28 mouse cellular contexts compared by ENCODE assay signal in genomic region chr6:71199612-71200011, GRCm38 (mm10). TPM values are rescaled to one million over a fixed set of nuclear protein-coding genes. Genes with fewer than 3 reads are reported as not detected.
DNase-seq lines count a peak whose midpoint lies in the region; ATAC-seq and TF ChIP-seq lines count a peak whose summit lies in the region.
"Had no signal": no experiment of that assay in that cellular context is flagged by ENCODE, and none has a peak within 500 bp of the region (broad histone marks: within the 10 kb centered on the region; RNA-seq: fewer than 3 reads in every experiment).

Gene Fabp1 (plus strand): TSS chr6:71199827.

- no peaks in the 10 kb centered on the region for H3K36me3 ChIP-seq in CH12.LX (replicated peaks in 1 of 2; ENCODE audit: control insufficient read depth in 1 of 2, insufficient read depth in 1 of 2, low read length in 1 of 2)
- H3K36me3 ChIP-seq in liver, embryonic 12.5 days = no peaks in the 10 kb centered on the region
- no peaks in the 10 kb centered on the region for H3K36me3 ChIP-seq in stomach, embryonic 15.5 days
- H3K36me3 ChIP-seq in limb, embryonic 10.5 days = no peaks in the 10 kb centered on the region
- no peaks in the 10 kb centered on the region for H3K36me3 ChIP-seq in forebrain, embryonic 11.5 days (ENCODE audit: control insufficient read depth, insufficient read depth, low read length)
- H3K36me3 ChIP-seq: forebrain, embryonic 15.5 days; kidney, embryonic 15.5 days; midbrain, embryonic 10.5 days had no signal

- TF ChIP-seq RAD21 in CH12.LX (IDR thresholded peaks at IDR 0.05; ENCODE audit: low read depth, low read length) = no peak

- TF ChIP-seq CTCF in CH12.LX (conservative IDR thresholded peaks at IDR 0.05 in 1 of 2, IDR thresholded peaks at IDR 0.05 in 1 of 2; ENCODE audit: low read depth in 2 of 2, low read length in 2 of 2) = no peak
- TF ChIP-seq CTCF in bone marrow, adult 2 months (IDR thresholded peaks at IDR 0.05; ENCODE audit: control insufficient read depth, insufficient read depth, low read length) = no peak

- WGBS in bone marrow, adult 2 months = 75% methylated on average over 4 of the region's 4 CpGs
- 63% methylated on average over 4 of the region's 4 CpGs for WGBS in liver, embryonic 12.5 days (ENCODE audit: insufficient replicate concordance)
- 75% methylated on average over 4 of the region's 4 CpGs for WGBS in stomach, embryonic 15.5 days
- WGBS in limb, embryonic 10.5 days = 83% methylated on average over 4 of the region's 4 CpGs
- 91% methylated on average over 4 of the region's 4 CpGs for WGBS in forebrain, embryonic 11.5 days

- no peak for TF ChIP-seq POLR2A in CH12.LX (IDR thresholded peaks at IDR 0.05; ENCODE audit: low read depth, low read length)
- TF ChIP-seq POLR2A in bone marrow, adult 2 months (IDR thresholded peaks at IDR 0.05; ENCODE audit: borderline replicate concordance, control insufficient read depth, low read depth, low read length) = no peak

- no peak for TF ChIP-seq EP300 in CH12.LX (IDR thresholded peaks at IDR 0.05; ENCODE audit: low read length)

- 0 out of 2 replicates have a peak, but pooled peaks have one; percentile 36 for ATAC-seq in liver, embryonic 12.5 days
- ATAC-seq in stomach, embryonic 15.5 days (ENCODE audit: insufficient read depth, low FRiP score, low read depth) = no peak
- no peak for ATAC-seq in forebrain, embryonic 11.5 days (replicated peaks; ENCODE audit: low FRiP score)
- ATAC-seq: forebrain, embryonic 15.5 days; inflammation-experienced regulatory T-cells, adult 6 months; Patski had no signal

- DNase-seq in CH12.LX (ENCODE audit: extremely low read depth) = no peak
- DNase-seq in spleen, adult 18-20 months = no peak
- DNase-seq in limb, embryonic 10.5 days (ENCODE audit: low spot score) = no peak
- no peak for DNase-seq in forebrain, embryonic 11.5 days (ENCODE audit: low spot score)
- DNase-seq: adrenal gland, postnatal 25 days; cerebellum, adult 2 months; gastrocnemius, postnatal 25 days; kidney, postnatal 4 days; layer of hippocampus, adult 9-11 months; left cerebral cortex, postnatal 4 days; lung, embryonic 14.5 days; lung, postnatal 4 days; right cerebral cortex, postnatal 25 days; thymus, postnatal 36 days had no signal

- peak within 1 kb of the TSS; percentile 31 to 46 (median 44) for H3K4me3 ChIP-seq in CH12.LX (replicated peaks in 1 of 3; ENCODE audit: low read depth in 2 of 3, low read length in 2 of 3, poor library complexity in 1 of 3)
- H3K4me3 ChIP-seq in bone marrow, adult 2 months (replicated peaks; ENCODE audit: control insufficient read depth, low read depth, low read length) = no peak within 1 kb of the TSS
- H3K4me3 ChIP-seq in liver, embryonic 12.5 days = no peak within 1 kb of the TSS
- no peak within 1 kb of the TSS for H3K4me3 ChIP-seq in stomach, embryonic 15.5 days (replicated peaks)
- H3K4me3 ChIP-seq in limb, embryonic 10.5 days = no peak within 1 kb of the TSS
- no peak within 1 kb of the TSS for H3K4me3 ChIP-seq in forebrain, embryonic 11.5 days (ENCODE audit: low read depth, low read length)
- H3K4me3 ChIP-seq: forebrain, embryonic 15.5 days; kidney, embryonic 15.5 days; left cerebral cortex, adult 2 months; midbrain, embryonic 10.5 days had no signal

- H3K27me3 ChIP-seq in CH12.LX (replicated peaks) = no peaks in the 10 kb centered on the region
- no peaks in the 10 kb centered on the region for H3K27me3 ChIP-seq in liver, embryonic 12.5 days (replicated peaks)
- H3K27me3 ChIP-seq in stomach, embryonic 15.5 days (replicated peaks) = no peaks in the 10 kb centered on the region
- H3K27me3 ChIP-seq in limb, embryonic 10.5 days (ENCODE audit: low read depth, poor library complexity, severe bottlenecking) = no peaks in the 10 kb centered on the region
- no peaks in the 10 kb centered on the region for H3K27me3 ChIP-seq in forebrain, embryonic 11.5 days (ENCODE audit: control insufficient read depth, insufficient read depth, low read length)
- H3K27me3 ChIP-seq: forebrain, embryonic 15.5 days; kidney, embryonic 15.5 days; Patski had no signal

- H3K4me1 ChIP-seq in CH12.LX (ENCODE audit: control insufficient read depth in 1 of 2, insufficient read depth in 2 of 2) = peaks cover 11 to 41% of the 10 kb centered on the region in 2 experiments
- no peaks in the 10 kb centered on the region for H3K4me1 ChIP-seq in bone marrow, adult 2 months (ENCODE audit: control insufficient read depth, insufficient read depth, low read length)
- 0 out of 2 replicates have a peak, but pooled peaks cover 7% of the 10 kb centered on the region for H3K4me1 ChIP-seq in liver, embryonic 12.5 days
- H3K4me1 ChIP-seq in stomach, embryonic 15.5 days = no peaks in the 10 kb centered on the region
- peaks cover 22% of the 10 kb centered on the region; the same call in 1 of the 2 replicates for H3K4me1 ChIP-seq in limb, embryonic 10.5 days
- H3K4me1 ChIP-seq in forebrain, embryonic 11.5 days (replicated peaks; ENCODE audit: control insufficient read depth, insufficient read depth, low read length) = no peaks in the 10 kb centered on the region
- H3K4me1 ChIP-seq: forebrain, embryonic 15.5 days; kidney, embryonic 15.5 days had no signal

- no peaks in the 10 kb centered on the region for H3K9me3 ChIP-seq in CH12.LX (replicated peaks; ENCODE audit: low read length)
- H3K9me3 ChIP-seq in liver, embryonic 12.5 days (replicated peaks) = no peaks in the 10 kb centered on the region
- H3K9me3 ChIP-seq in stomach, embryonic 15.5 days = no peaks in the 10 kb centered on the region
- H3K9me3 ChIP-seq in limb, embryonic 10.5 days (replicated peaks) = no peaks in the 10 kb centered on the region
- no peaks in the 10 kb centered on the region for H3K9me3 ChIP-seq in forebrain, embryonic 11.5 days (ENCODE audit: control insufficient read depth, low read length)
- H3K9me3 ChIP-seq: forebrain, embryonic 15.5 days; kidney, embryonic 15.5 days; midbrain, embryonic 10.5 days had no signal

- in situ Hi-C loops in CH12.LX (cut with MboI; ENCODE audit: low pct_ligation_motif_present, low pct_unique_long_range_greater_than_20kb, low sequenced_read_pairs) = no loop called here

- H3K9ac ChIP-seq in CH12.LX (ENCODE audit: insufficient read depth, low read depth) = peak within 1 kb of the TSS; percentile 59
- no peak within 1 kb of the TSS for H3K9ac ChIP-seq in liver, embryonic 12.5 days
- H3K9ac ChIP-seq in stomach, embryonic 15.5 days = no peak within 1 kb of the TSS
- no peak within 1 kb of the TSS for H3K9ac ChIP-seq in forebrain, embryonic 11.5 days (ENCODE audit: low read length)
- H3K9ac ChIP-seq: forebrain, embryonic 15.5 days; kidney, embryonic 15.5 days; lung, embryonic 14.5 days had no signal

- no peak within 1 kb of the TSS for H3K27ac ChIP-seq in CH12.LX (ENCODE audit: insufficient read depth, low read depth)
- H3K27ac ChIP-seq in bone marrow, adult 2 months (ENCODE audit: control insufficient read depth, insufficient read depth, low read depth, low read length, poor library complexity) = no peak within 1 kb of the TSS
- H3K27ac ChIP-seq in liver, embryonic 12.5 days = no peak within 1 kb of the TSS
- no peak within 1 kb of the TSS for H3K27ac ChIP-seq in stomach, embryonic 15.5 days
- H3K27ac ChIP-seq in limb, embryonic 10.5 days = no peak within 1 kb of the TSS
- H3K27ac ChIP-seq in forebrain, embryonic 11.5 days (ENCODE audit: low read depth, low read length) = no peak within 1 kb of the TSS
- H3K27ac ChIP-seq: forebrain, embryonic 15.5 days; kidney, embryonic 15.5 days; left cerebral cortex, adult 2 months; midbrain, embryonic 10.5 days had no signal

- H3K4me2 ChIP-seq in CH12.LX (ENCODE audit: insufficient read depth, low read depth, poor library complexity, severe bottlenecking) = peak within 1 kb of the TSS; percentile 72
- peak within 1 kb of the TSS; percentile 12; the same call in 1 of the 2 replicates for H3K4me2 ChIP-seq in liver, embryonic 12.5 days
- no peak within 1 kb of the TSS for H3K4me2 ChIP-seq in stomach, embryonic 15.5 days
- no peak within 1 kb of the TSS for H3K4me2 ChIP-seq in forebrain, embryonic 11.5 days (ENCODE audit: low read depth, low read length, severe bottlenecking)
- H3K4me2 ChIP-seq: forebrain, embryonic 15.5 days; kidney, embryonic 15.5 days; lung, embryonic 14.5 days had no signal

- dilution Hi-C loops in CH12.LX (cut with MboI; ENCODE audit: extremely low pct_ligation_motif_present, extremely low pct_unique_long_range_greater_than_20kb, low sequenced_read_pairs) = no loop called here

- no peaks in the 10 kb centered on the region for H3K79me2 ChIP-seq in CH12.LX (replicated peaks; ENCODE audit: control insufficient read depth, extremely low read depth, insufficient read depth, poor library complexity, severe bottlenecking)

TF ChIP-seq in CH12.LX, 34 proteins besides CTCF, POLR2A, EP300 and RAD21:
- no peak for TF ChIP-seq E2F4 (IDR thresholded peaks at IDR 0.05; ENCODE audit: insufficient replicate concordance, low read depth, low read length)
- TF ChIP-seq MEF2A (IDR thresholded peaks at IDR 0.05; ENCODE audit: borderline replicate concordance, low read depth, low read length) = no peak
- TF ChIP-seq JUND (conservative IDR thresholded peaks at IDR 0.05; ENCODE audit: low read depth, low read length) = no peak
- no peak for TF ChIP-seq POLR2AphosphoS2 (IDR thresholded peaks at IDR 0.05; ENCODE audit: low read depth, low read length)
- no peak for TF ChIP-seq MAX (IDR thresholded peaks at IDR 0.05; ENCODE audit: low read length)

RNA-seq across cellular contexts. Expression of gene Fabp1, which starts in this region (rescaled TPM):
- total RNA-seq in CH12.LX (2012; rRNA removed) = not detected in 2 replicates
- not detected in 2 replicates for total RNA-seq in CH12.LX (2014; rRNA removed)
- not detected in 2 replicates for polyA plus RNA-seq in CH12.LX (2012; ENCODE audit: insufficient read length, low read depth)
- polyA plus RNA-seq in bone marrow, adult 2 months (2011; ENCODE audit: insufficient read depth, insufficient read length, low replicate concordance, missing spikeins) = 31.0 and 166 TPM in 2 replicates
- 109 and 117 TPM in 2 replicates for polyA plus RNA-seq in liver, embryonic 12.5 days (2016; fragmentation: Nextera tagmentation; extraction: Ambion mirVana)
- 500 and 589 TPM in 2 replicates for polyA plus RNA-seq in stomach, embryonic 15.5 days (2015; fragmentation: Nextera tagmentation; extraction: Ambion mirVana)
- not detected in 2 replicates for polyA plus RNA-seq in limb, embryonic 10.5 days (2016; fragmentation: Nextera tagmentation; extraction: Ambion mirVana)
- polyA plus RNA-seq in forebrain, embryonic 11.5 days (2014; fragmentation: Nextera tagmentation; extraction: Ambion mirVana) = not detected in 2 replicates
- total RNA-seq: adrenal gland, postnatal 25 days; common myeloid progenitor, adult 5-6 weeks; gastrocnemius, postnatal 25 days; left cerebral cortex, adult 2 months; left cerebral cortex, postnatal 4 days; midbrain, postnatal 0 days; neutrophil, adult 5-6 weeks had no signal
- polyA plus RNA-seq: cerebellum, adult 2 months; embryonic facial prominence, embryonic 11.5 days; forebrain, embryonic 15.5 days; hindbrain, embryonic 11.5 days; inflammation-experienced regulatory T-cells, adult 6 months; lung, embryonic 14.5 days; midbrain, embryonic 10.5 days; midbrain, postnatal 0 days; Patski had no signal

Comparison
In these comparisons a context has a peak if more than half of its experiments do, and no peak if none do; other contexts are left out.
1. RNA of gene Fabp1 (polyA plus RNA-seq): 500 to 589 TPM in stomach, embryonic 15.5 days, 31.0 to 166 TPM in bone marrow, adult 2 months and 109 to 117 TPM in liver, embryonic 12.5 days; not detected in CH12.LX, not detected in limb, embryonic 10.5 days and not detected in forebrain, embryonic 11.5 days; every median in the first group is over 10 times any median in the second.
2. H3K4me2 ChIP-seq: peak in CH12.LX (single experiment) and liver, embryonic 12.5 days (single experiment); none in stomach, embryonic 15.5 days (single experiment) and forebrain, embryonic 11.5 days (single experiment).
3. H3K4me3 ChIP-seq: peak in CH12.LX (3 of 3); none in bone marrow, adult 2 months (single experiment), liver, embryonic 12.5 days (single experiment), stomach, embryonic 15.5 days (single experiment), limb, embryonic 10.5 days (single experiment) and forebrain, embryonic 11.5 days (single experiment).